Mouse (Mus musculus) forebrain, embryonic 16.5 days (tissue): Measurements from ENCODE around the gene Katna1. TPM values are rescaled to one million over a fixed set of nuclear protein-coding genes. Genes with fewer than 3 reads are reported as not detected.
"Not testable (repeated sequence)": the region's sequence is repeated elsewhere in the genome, so short reads cannot be mapped to it uniquely, and the experiment has no call there.

Experiments
- ATAC-seq: fragments of 200-750 bp; cut with Nextera tagmentation; 2 replicates; pipeline ENCODE4 v1.8.0; 2017; ENCODE audit warnings: mild to moderate bottlenecking, moderate library complexity
- H3K27ac ChIP-seq: fragments of 300-500 bp; sonication (generic); 2 replicates; pipeline ENCODE4 v1.5.1; 2014; ENCODE audit warnings: low read length, control low read depth
- H3K27me3 ChIP-seq: fragments of 300-500 bp; sonication (generic); replicated peaks from 2 replicates; pipeline ENCODE4 v1.6.1; 2014; ENCODE audit warnings: low read length; ENCODE audit not compliant: control insufficient read depth, insufficient read depth
- H3K36me3 ChIP-seq: fragments of 300-500 bp; sonication (generic); 2 replicates; pipeline ENCODE4 v1.6.1; 2014; ENCODE audit not compliant: control insufficient read depth, insufficient read depth
- H3K4me1 ChIP-seq: fragments of 300-500 bp; sonication (generic); replicated peaks from 2 replicates; pipeline ENCODE4 v1.6.1; 2014; ENCODE audit warnings: low read length; ENCODE audit not compliant: control insufficient read depth, insufficient read depth
- H3K4me2 ChIP-seq: fragments of 300-500 bp; sonication (generic); 2 replicates; pipeline ENCODE4 v1.6.1; 2014; ENCODE audit warnings: mild to moderate bottlenecking, low read length, control low read depth
- H3K4me3 ChIP-seq: fragments of 300-500 bp; sonication (generic); replicated peaks from 2 replicates; pipeline ENCODE4 v1.5.1; 2014; ENCODE audit warnings: mild to moderate bottlenecking, low read length, control low read depth
- H3K9ac ChIP-seq: fragments of 300-500 bp; sonication (generic); replicated peaks from 2 replicates; pipeline ENCODE4 v1.6.1; 2014; ENCODE audit warnings: low read depth, low read length, control low read depth
- H3K9me3 ChIP-seq: fragments of 300-500 bp; sonication (generic); 2 replicates; pipeline ENCODE4 v1.6.1; 2016; ENCODE audit warnings: low read length; ENCODE audit not compliant: control insufficient read depth
- WGBS: fragments of 180-500 bp; shearing (Covaris S2); extraction: QIAGEN DNeasy Blood & Tissue Kit; methylation state at CpG from one replicate; pipeline ENCODE4 v1.1.7; 2014; 5-methylcytosine and 5-hydroxymethylcytosine counted together
- polyA plus RNA-seq: library from polyadenylated mRNA; unstranded; fragments of >200 nt; fragmentation: Nextera tagmentation; extraction: Ambion mirVana; gene quantifications from 2 replicates; pipeline ENCODE4 v1.2.1, GENCODE M21; 2015

Katna1 gene
- polyA plus RNA-seq, 1 experiment from 2014 or later = 39.8 TPM

GRCm38 (mm10) chr10:7712506-7712905, 13.3 kb upstream of the Katna1 start:
- Histone ChIP-seq H3K4me1 (no peaks in the 10 kb centered on the region), H3K27ac (no peak overlapping the region), H3K9ac (no peak overlapping the region), H3K4me3 (no peak overlapping the region), H3K9me3 (no peaks in the 10 kb centered on the region), H3K4me2 (no peak overlapping the region), H3K36me3 (peaks cover 30% of the 10 kb centered on the region), H3K27me3 (no peaks in the 10 kb centered on the region)
- no peak for ATAC-seq
- WGBS = 93% methylated on average over 13 of the region's 13 CpGs

DNA sequence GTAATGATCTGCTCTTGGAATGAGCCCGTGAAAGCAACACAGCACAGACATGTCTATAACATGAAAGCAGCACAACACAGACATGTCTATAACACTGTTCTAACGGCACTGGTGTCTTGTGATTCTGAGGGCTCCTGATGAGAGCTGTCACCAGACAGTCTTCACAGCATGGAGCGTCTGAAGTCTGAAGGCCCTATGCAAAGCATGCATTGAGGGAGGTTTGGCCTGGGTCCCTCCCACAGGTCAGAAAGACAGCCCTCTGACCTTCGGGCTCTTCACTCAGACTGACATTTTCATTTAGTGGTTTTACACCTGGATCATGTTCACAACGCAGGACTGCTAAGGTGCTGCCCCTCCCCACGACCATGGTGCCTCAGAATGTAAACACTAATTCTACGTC, 10.7 kb upstream of the Katna1 start:
- Histone ChIP-seq H3K36me3 (peaks cover 30% of the 10 kb centered on the region), H3K4me2 (no peak overlapping the region), H3K9ac (no peak overlapping the region), H3K9me3 (no peaks in the 10 kb centered on the region), H3K4me1 (no peaks in the 10 kb centered on the region), H3K27me3 (no peaks in the 10 kb centered on the region), H3K27ac (no peak overlapping the region), H3K4me3 (no peak overlapping the region)
- WGBS = 79% methylated on average over 7 of the region's 7 CpGs
- ATAC-seq = no peak

DNA sequence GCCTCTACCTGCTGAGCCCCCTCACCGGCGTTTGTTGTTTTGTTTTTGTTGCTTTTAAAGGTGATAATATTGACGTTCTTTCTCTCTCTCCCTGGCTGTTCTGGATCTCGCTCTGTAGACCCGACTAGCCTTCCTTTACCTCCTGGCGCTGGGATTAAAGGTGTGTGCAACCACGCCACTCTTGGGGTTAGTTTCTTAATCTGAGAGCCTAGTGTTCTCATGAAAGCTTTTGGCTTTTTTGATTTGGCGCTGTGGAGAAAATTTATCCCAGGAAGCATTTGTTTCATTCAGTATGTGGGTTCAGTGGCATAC, 657 bp downstream of the Katna1 start:
- Histone ChIP-seq H3K9ac (peak overlapping the region; percentile 73), H3K4me2 (peak overlapping the region; percentile 92), H3K4me3 (peak overlapping the region; percentile 81), H3K27me3 (no peaks in the 10 kb centered on the region), H3K27ac (peak overlapping the region; percentile 71; the same call in 1 of the 2 replicates), H3K36me3 (no peaks in the 10 kb centered on the region), H3K9me3 (no peaks in the 10 kb centered on the region), H3K4me1 (peaks cover 15% of the 10 kb centered on the region)
- no peak for ATAC-seq
- 0% methylated on average over 8 of the region's 8 CpGs for WGBS

DNA sequence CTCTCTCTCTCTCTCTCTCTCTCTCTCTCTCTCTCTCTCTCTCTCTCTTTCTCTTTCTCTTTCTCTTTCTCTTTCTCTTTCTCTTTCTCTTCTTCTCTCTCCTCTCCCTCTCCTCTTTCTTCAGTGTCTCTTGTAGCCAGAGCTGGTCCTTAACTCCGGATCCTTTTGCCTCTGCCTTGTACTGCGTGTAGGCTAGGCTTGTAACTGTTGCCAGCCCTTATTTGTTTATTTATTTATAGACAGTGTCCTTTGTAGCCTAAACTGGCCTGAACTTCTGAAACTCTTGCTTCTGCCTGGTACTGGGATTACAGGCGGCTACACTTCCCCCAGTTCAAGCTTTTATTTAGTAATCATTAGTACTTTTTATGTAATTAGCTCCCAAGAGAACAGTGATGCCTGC, 1.2 kb downstream of the Katna1 start:
- H3K9me3 ChIP-seq = no peaks in the 10 kb centered on the region

DNA sequence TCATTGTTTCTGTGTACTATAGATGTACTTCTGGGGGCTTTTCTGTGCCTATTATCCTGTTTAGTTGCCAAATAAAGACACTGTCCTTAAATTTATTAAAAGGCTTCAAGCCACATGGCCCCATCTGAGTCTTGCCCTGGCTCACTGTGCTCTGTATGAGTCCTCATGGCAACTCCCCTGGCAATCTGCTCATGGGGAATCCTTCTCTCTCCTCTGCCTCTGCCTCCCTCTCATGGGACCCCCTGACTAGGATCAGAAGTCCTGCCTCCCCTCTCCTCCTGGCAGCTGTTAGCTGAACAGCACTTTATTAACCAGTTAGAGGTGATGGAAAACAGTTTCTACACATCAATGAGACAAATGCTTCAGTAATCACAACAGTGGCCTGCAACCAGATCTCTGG, 5.8 kb downstream of the Katna1 start:
- no peak overlapping the region for H3K9ac ChIP-seq
- H3K9me3 ChIP-seq = no peaks in the 10 kb centered on the region
- ATAC-seq = no peak
- H3K27me3 ChIP-seq = no peaks in the 10 kb centered on the region
- H3K36me3 ChIP-seq = no peaks in the 10 kb centered on the region
- H3K4me2 ChIP-seq = no peak overlapping the region
- H3K4me1 ChIP-seq = peaks cover 13% of the 10 kb centered on the region
- no peak overlapping the region for H3K4me3 ChIP-seq
- H3K27ac ChIP-seq = no peak overlapping the region

More for the DNA sequence above, 1.2 kb downstream of the Katna1 start:
- no peak for ATAC-seq
- Histone ChIP-seq H3K27me3 (no peaks in the 10 kb centered on the region), H3K4me1 (peaks cover 17% of the 10 kb centered on the region), H3K27ac (no peak overlapping the region), H3K36me3 (no peaks in the 10 kb centered on the region), H3K4me2 (peak overlapping the region; percentile 92), H3K4me3 (no peak overlapping the region), H3K9ac (no peak overlapping the region)
- 17% methylated on average over 3 of the region's 3 CpGs for WGBS

DNA sequence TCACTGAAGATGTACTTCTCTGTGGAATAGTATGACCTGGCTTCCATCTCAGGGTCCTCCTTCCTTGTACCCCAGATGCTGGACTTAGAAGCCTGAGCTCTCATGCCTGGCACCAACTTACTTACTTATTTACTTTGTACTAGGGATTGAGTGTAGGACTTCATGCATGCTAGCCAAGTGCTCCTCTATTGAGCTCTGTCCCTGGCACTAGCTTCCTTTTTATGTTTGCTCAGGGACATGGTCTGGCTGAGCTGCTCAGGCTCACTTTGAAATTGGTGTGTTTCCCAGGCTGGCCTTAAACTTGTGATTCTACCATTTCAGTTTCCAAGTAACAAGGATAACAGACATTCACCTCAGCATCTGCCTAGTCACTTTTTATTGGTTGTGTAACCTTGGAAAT, 11.3 kb downstream of the Katna1 start:
- Histone ChIP-seq H3K27ac (no peak overlapping the region), H3K4me3 (no peak overlapping the region), H3K9me3 (no peaks in the 10 kb centered on the region), H3K4me2 (no peak overlapping the region), H3K36me3 (no peaks in the 10 kb centered on the region; the same call in 1 of the 2 replicates), H3K27me3 (no peaks in the 10 kb centered on the region), H3K9ac (no peak overlapping the region), H3K4me1 (no peaks in the 10 kb centered on the region)
- ATAC-seq = no peak

DNA sequence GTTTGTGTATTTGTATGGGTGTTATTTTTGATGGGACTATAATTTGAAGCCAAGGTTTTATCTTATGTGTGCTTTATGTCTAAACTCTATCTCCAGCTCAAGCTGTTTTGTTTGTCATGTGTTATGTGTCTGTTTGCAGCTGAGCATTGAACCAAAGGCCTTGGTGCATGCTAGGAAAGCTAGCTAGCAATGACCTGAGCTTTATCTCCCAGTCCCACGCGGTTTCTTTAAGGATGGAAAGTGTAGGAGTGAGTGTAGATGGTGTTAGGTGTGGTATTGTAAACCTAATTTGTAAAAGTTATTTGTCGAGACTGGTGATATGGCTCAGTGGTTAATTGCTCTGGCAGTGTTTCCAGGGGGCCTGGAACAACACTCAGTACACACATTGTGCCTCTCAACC, 12.1 kb downstream of the Katna1 start:
- Histone ChIP-seq H3K9ac (no peak overlapping the region), H3K9me3 (no peaks in the 10 kb centered on the region), H3K4me3 (no peak overlapping the region), H3K4me2 (no peak overlapping the region), H3K27me3 (no peaks in the 10 kb centered on the region), H3K27ac (no peak overlapping the region), H3K4me1 (no peaks in the 10 kb centered on the region), H3K36me3 (no peaks in the 10 kb centered on the region; the same call in 1 of the 2 replicates)
- no peak for ATAC-seq
- WGBS = 79% methylated on average over 3 of the region's 3 CpGs

DNA sequence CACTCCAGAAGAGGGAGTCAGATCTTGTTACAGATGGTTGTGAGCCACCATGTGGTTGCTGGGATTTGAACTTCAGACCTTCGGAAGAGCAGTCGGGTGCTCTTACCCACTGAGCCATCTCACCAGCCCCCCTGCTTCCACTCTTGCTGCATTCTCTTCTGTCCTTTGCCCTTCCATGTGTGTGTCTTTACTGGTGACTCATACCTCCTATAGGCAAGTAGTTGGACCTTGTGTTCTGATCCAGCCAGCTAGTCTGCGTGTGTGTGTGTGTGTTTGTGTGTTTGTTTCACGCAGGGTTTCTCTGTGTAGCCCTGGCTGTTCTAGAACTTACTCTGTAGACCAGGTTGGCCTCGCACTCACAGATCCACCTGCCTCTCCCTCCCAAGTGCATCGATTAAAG, 19.7 kb downstream of the Katna1 start:
- not testable (repeated sequence) for H3K27ac ChIP-seq, H3K4me1 ChIP-seq, H3K9me3 ChIP-seq, H3K4me2 ChIP-seq, H3K4me3 ChIP-seq, H3K27me3 ChIP-seq, H3K9ac ChIP-seq, ATAC-seq
- WGBS = 94% methylated on average over 6 of the region's 6 CpGs
- H3K36me3 ChIP-seq = peaks cover 12% of the 10 kb centered on the region

GRCm38 (mm10) chr10:7748752-7749151, 23.0 kb downstream of the Katna1 start:
- WGBS = 91% methylated on average over 6 of the region's 6 CpGs
- Histone ChIP-seq H3K36me3 (peaks cover 27% of the 10 kb centered on the region), H3K9ac (no peak overlapping the region), H3K4me3 (no peak overlapping the region), H3K9me3 (no peaks in the 10 kb centered on the region), H3K4me2 (no peak overlapping the region), H3K27me3 (no peaks in the 10 kb centered on the region), H3K27ac (no peak overlapping the region), H3K4me1 (no peaks in the 10 kb centered on the region)
- no peak for ATAC-seq

GRCm38 (mm10) chr10:7757544-7757943, 31.7 kb downstream of the Katna1 start:
- Histone ChIP-seq H3K27me3 (no peaks in the 10 kb centered on the region), H3K9ac (no peak overlapping the region), H3K36me3 (peaks cover 26% of the 10 kb centered on the region), H3K4me2 (no peak overlapping the region), H3K4me3 (no peak overlapping the region), H3K27ac (no peak overlapping the region), H3K4me1 (no peaks in the 10 kb centered on the region), H3K9me3 (no peaks in the 10 kb centered on the region)
- 98% methylated on average over 2 of the region's 2 CpGs for WGBS
- no peak for ATAC-seq
